Mouse (Mus musculus): ENCODE results near the gene Phf21a. TPM values are rescaled to one million over a fixed set of nuclear protein-coding genes. Genes with fewer than 3 reads are reported as not detected.

The Phf21a gene
- 10.9 and 17.5 TPM in 2 replicates for polyA plus RNA-seq (2012; rRNA removed)

GRCm38 (mm10) chr2:92092817-92093216, at the start of gene Phf21a:
Phf21a (plus strand) TSS chr2:92093117.
- 81% methylated on average over 2 of the region's 2 CpGs for WGBS
- no peak for DNase-seq (ENCODE audit: low read depth, low spot score)

GRCm38 (mm10) chr2:92043285-92043684, 49.6 kb upstream of the Phf21a start:
- WGBS, result 94% methylated on average over 12 of the region's 12 CpGs
- DNase-seq (ENCODE audit: low read depth, low spot score), result no peak

- peak; percentile 78 for DNase-seq (ENCODE audit: low read depth, low spot score)
- 11% methylated on average over 4 of the region's 4 CpGs for WGBS
Measured at GRCm38 (mm10) chr2:92047601-92048000, 45.3 kb upstream of the Phf21a start.

- no peak for DNase-seq (ENCODE audit: low read depth, low spot score)
- 31% methylated on average over 9 of the region's 9 CpGs for WGBS
Measured at GRCm38 (mm10) chr2:92048034-92048690, 44.8 kb upstream of the Phf21a start.

GRCm38 (mm10) chr2:92052188-92052587, 40.7 kb upstream of the Phf21a start:
- 78% methylated on average over 8 of the region's 8 CpGs for WGBS
- DNase-seq (ENCODE audit: low read depth, low spot score), result no peak

GRCm38 (mm10) chr2:92052754-92053153, 40.2 kb upstream of the Phf21a start:
- WGBS, result 81% methylated on average over 2 of the region's 2 CpGs

GRCm38 (mm10) chr2:92055101-92055813, 37.7 kb upstream of the Phf21a start:
- 7% methylated on average over 38 of the region's 38 CpGs for WGBS
- DNase-seq (ENCODE audit: low read depth, low spot score), result no peak

More at GRCm38 (mm10) chr2:92052754-92053153, 40.2 kb upstream of the Phf21a start:
- DNase-seq (ENCODE audit: low read depth, low spot score), result no peak

- no peak for DNase-seq (ENCODE audit: low read depth, low spot score)
- 15% methylated on average over 14 of the region's 14 CpGs for WGBS
Measured at GRCm38 (mm10) chr2:92055831-92056236, 37.1 kb upstream of the Phf21a start.

- DNase-seq (ENCODE audit: low read depth, low spot score), result no peak
- WGBS, result 87% methylated on average over 13 of the region's 13 CpGs
Measured at GRCm38 (mm10) chr2:92056760-92057159, 36.2 kb upstream of the Phf21a start.

GRCm38 (mm10) chr2:92058469-92058868, 34.4 kb upstream of the Phf21a start:
- peak; percentile 83 for DNase-seq (ENCODE audit: low read depth, low spot score)
- WGBS, result 1% methylated on average over 29 of the region's 29 CpGs

- WGBS, result 5% methylated on average over 11 of the region's 11 CpGs
Measured at GRCm38 (mm10) chr2:92058936-92059335, 34.0 kb upstream of the Phf21a start.

GRCm38 (mm10) chr2:92059481-92060220, 33.3 kb upstream of the Phf21a start:
- under 1% methylated on average over 63 of the region's 63 CpGs for WGBS
- DNase-seq (ENCODE audit: low read depth, low spot score), result no peak

More at GRCm38 (mm10) chr2:92058936-92059335, 34.0 kb upstream of the Phf21a start:
- no peak for DNase-seq (ENCODE audit: low read depth, low spot score)

GRCm38 (mm10) chr2:92060291-92060690, 32.6 kb upstream of the Phf21a start:
- WGBS, result 37% methylated on average over 6 of the region's 6 CpGs
- no peak for DNase-seq (ENCODE audit: low read depth, low spot score)

- 88% methylated on average over 5 of the region's 5 CpGs for WGBS
- DNase-seq (ENCODE audit: low read depth, low spot score), result no peak
Measured at GRCm38 (mm10) chr2:92061337-92061736, 31.6 kb upstream of the Phf21a start.

- WGBS, result 32% methylated on average over 5 of the region's 5 CpGs
- DNase-seq (ENCODE audit: low read depth, low spot score), result no peak
Measured at GRCm38 (mm10) chr2:92063106-92063505, 29.8 kb upstream of the Phf21a start.

GRCm38 (mm10) chr2:92065269-92065888, 27.5 kb upstream of the Phf21a start:
- no peak for DNase-seq (ENCODE audit: low read depth, low spot score)

GRCm38 (mm10) chr2:92065938-92066337, 27.0 kb upstream of the Phf21a start:
- no peak for DNase-seq (ENCODE audit: low read depth, low spot score)

More at GRCm38 (mm10) chr2:92065269-92065888, 27.5 kb upstream of the Phf21a start:
- 49% methylated on average over 8 of the region's 8 CpGs for WGBS

GRCm38 (mm10) chr2:92066899-92067298, 26.0 kb upstream of the Phf21a start:
- 47% methylated on average over 1 of the region's 1 CpGs for WGBS
- DNase-seq (ENCODE audit: low read depth, low spot score), result no peak

More at GRCm38 (mm10) chr2:92065938-92066337, 27.0 kb upstream of the Phf21a start:
- 80% methylated on average over 6 of the region's 6 CpGs for WGBS

- 67% methylated on average over 3 of the region's 3 CpGs for WGBS
Measured at GRCm38 (mm10) chr2:92067600-92067999, 25.3 kb upstream of the Phf21a start.

GRCm38 (mm10) chr2:92069630-92070029, 23.3 kb upstream of the Phf21a start:
- no peak for DNase-seq (ENCODE audit: low read depth, low spot score)
- 78% methylated on average over 5 of the region's 5 CpGs for WGBS

More at GRCm38 (mm10) chr2:92067600-92067999, 25.3 kb upstream of the Phf21a start:
- DNase-seq (ENCODE audit: low read depth, low spot score), result no peak

Measured in large intestine, adult 2 months (tissue).